Mouse (Mus musculus): ENCODE results near the gene Mcoln1. TPM values are rescaled to one million over a fixed set of nuclear protein-coding genes. Genes with fewer than 3 reads are reported as not detected.

Mcoln1 gene
- total RNA-seq (2023): 26.7 and 31.6 TPM in 2 replicates

GRCm38 (mm10) chr8:3500235-3501090, at the start of gene Mcoln1:
TSS of gene Mcoln1 (plus strand) at chr8:3500457.

GRCm38 (mm10) chr8:3467006-3467885, 33.0 kb upstream of the Mcoln1 start, which contains the start of gene Pex11g:
TSS of gene Pex11g (minus strand) at chr8:3467680.

GRCm38 (mm10) chr8:3470562-3470961, 29.7 kb upstream of the Mcoln1 start, which contains the start of gene Tex45:
TSS of gene Tex45 (plus strand) at chr8:3470862.

GRCm38 (mm10) chr8:3492901-3493844, 7.1 kb upstream of the Mcoln1 start, which contains the start of gene Zfp358:
TSS of gene Zfp358 (plus strand) at chr8:3493138.

GRCm38 (mm10) chr8:3515260-3515671, 15.0 kb downstream of the Mcoln1 start, which contains the start of gene Pnpla6:
TSS of gene Pnpla6 (plus strand) at chr8:3515384.

Other genes with a start within 250 kb of the Mcoln1 start
- 82.0 and 134 TPM in 2 replicates for gene Insr, start 220.8 kb upstream of the Mcoln1 start, total RNA-seq (2023)
- gene A430078G23Rik, start 147.0 kb upstream of the Mcoln1 start, total RNA-seq (2023): 76.9 and 94.4 TPM in 2 replicates
- 92.2 and 115 TPM in 2 replicates for gene Arhgef18, start 107.5 kb upstream of the Mcoln1 start, total RNA-seq (2023)
- gene Pex11g, start 32.8 kb upstream of the Mcoln1 start, total RNA-seq (2023): 0.50 and 1.0 TPM in 2 replicates
- gene Tex45, start 29.6 kb upstream of the Mcoln1 start, total RNA-seq (2023): 1.7 and 3.9 TPM in 2 replicates
- gene Zfp358, start 7.3 kb upstream of the Mcoln1 start, total RNA-seq (2023): 3.0 and 5.0 TPM in 2 replicates
- 20.0 and 20.5 TPM in 2 replicates for gene Pnpla6, start 14.9 kb downstream of the Mcoln1 start, total RNA-seq (2023)
- not detected in 2 replicates for gene C330021F23Rik, start 67.5 kb downstream of the Mcoln1 start, total RNA-seq (2023)
- gene Camsap3, start 86.8 kb downstream of the Mcoln1 start, total RNA-seq (2023): 0.16 TPM in 1 of 2 replicates, not detected in the other
- 45.1 and 47.4 TPM in 2 replicates for gene Xab2, start 120.9 kb downstream of the Mcoln1 start, total RNA-seq (2023)
- gene Pet100, start 121.1 kb downstream of the Mcoln1 start, total RNA-seq (2023): 122 and 124 TPM in 2 replicates
- not detected in 2 replicates for gene Pcp2, start 125.1 kb downstream of the Mcoln1 start, total RNA-seq (2023)
- gene Stxbp2, start 130.5 kb downstream of the Mcoln1 start, total RNA-seq (2023): 317 and 390 TPM in 2 replicates
- 1.4 and 1.9 TPM in 2 replicates for gene Retn, start 155.3 kb downstream of the Mcoln1 start, total RNA-seq (2023)
- 329 and 340 TPM in 2 replicates for gene Mcemp1, start 165.3 kb downstream of the Mcoln1 start, total RNA-seq (2023)
- gene Fcor, start 171.9 kb downstream of the Mcoln1 start, total RNA-seq (2023): 4.6 and 5.0 TPM in 2 replicates
- 10.4 and 12.5 TPM in 2 replicates for gene Trappc5, start 175.8 kb downstream of the Mcoln1 start, total RNA-seq (2023)
- 0.18 and 0.35 TPM in 2 replicates for gene Fcer2a, start 193.7 kb downstream of the Mcoln1 start, total RNA-seq (2023)
- not detected in 2 replicates for gene Clec4g, start 220.2 kb downstream of the Mcoln1 start, total RNA-seq (2023)
- gene Cd209a, start 248.5 kb downstream of the Mcoln1 start, total RNA-seq (2023): 2.9 and 4.1 TPM in 2 replicates